Mouse (Mus musculus): Measurements from ENCODE around the gene Ifit3b. TPM values are rescaled to one million over a fixed set of nuclear protein-coding genes. Genes with fewer than 3 reads are reported as not detected.
"Not testable (repeated sequence)": the region's sequence is repeated elsewhere in the genome, so short reads cannot be mapped to it uniquely, and the experiment has no call there.

Ifit3b gene
- polyA plus RNA-seq (2016; fragmentation: Nextera tagmentation; extraction: Ambion mirVana) = 0.23 TPM in 1 of 2 replicates, not detected in the other

- H3K27me3 ChIP-seq (ENCODE audit: low read depth, poor library complexity, severe bottlenecking); H3K36me3 ChIP-seq; DNase-seq (ENCODE audit: low spot score); H3K9me3 ChIP-seq (replicated peaks); H3K27ac ChIP-seq; H3K4me3 ChIP-seq; H3K4me1 ChIP-seq: not testable (repeated sequence)
- WGBS = 66% methylated on average over 4 of the region's 4 CpGs
Measured at GRCm38 (mm10) chr19:34607237-34608051, at the start of gene Ifit3b. Ifit3b (plus strand) TSS chr19:34607970.

- no peaks in the 10 kb centered on the region for H3K36me3 ChIP-seq
- peaks cover 9% of the 10 kb centered on the region for H3K4me1 ChIP-seq
Measured at GRCm38 (mm10) chr19:34562556-34562955, 45.2 kb upstream of the Ifit3b start.

GRCm38 (mm10) chr19:34566178-34566784, 41.5 kb upstream of the Ifit3b start:
- WGBS = 95% methylated on average over 1 of the region's 1 CpGs
- H3K9me3 ChIP-seq (replicated peaks) = no peaks in the 10 kb centered on the region
- no peak overlapping the region for H3K27ac ChIP-seq
- H3K4me3 ChIP-seq = no peak overlapping the region
- no peak for DNase-seq (ENCODE audit: low spot score)
- H3K36me3 ChIP-seq = no peaks in the 10 kb centered on the region
- H3K4me1 ChIP-seq = peaks cover 19% of the 10 kb centered on the region
- H3K27me3 ChIP-seq (ENCODE audit: low read depth, poor library complexity, severe bottlenecking) = no peaks in the 10 kb centered on the region

More at GRCm38 (mm10) chr19:34562556-34562955, 45.2 kb upstream of the Ifit3b start:
- Histone ChIP-seq H3K4me3 (no peak overlapping the region), H3K27me3 (ENCODE audit: low read depth, poor library complexity, severe bottlenecking) (no peaks in the 10 kb centered on the region), H3K27ac (no peak overlapping the region), H3K9me3 (replicated peaks) (no peaks in the 10 kb centered on the region)
- DNase-seq (ENCODE audit: low spot score) = no peak

GRCm38 (mm10) chr19:34568988-34569895, 38.5 kb upstream of the Ifit3b start:
- H3K9me3 ChIP-seq (replicated peaks) = no peaks in the 10 kb centered on the region
- no peaks in the 10 kb centered on the region for H3K36me3 ChIP-seq
- no peak overlapping the region for H3K27ac ChIP-seq
- DNase-seq (ENCODE audit: low spot score) = no peak
- H3K27me3 ChIP-seq (ENCODE audit: low read depth, poor library complexity, severe bottlenecking) = no peaks in the 10 kb centered on the region
- H3K4me3 ChIP-seq = no peak overlapping the region
- peaks cover 19% of the 10 kb centered on the region for H3K4me1 ChIP-seq
- 67% methylated on average over 7 of the region's 7 CpGs for WGBS

- H3K27ac ChIP-seq = no peak overlapping the region
- no peaks in the 10 kb centered on the region for H3K27me3 ChIP-seq (ENCODE audit: low read depth, poor library complexity, severe bottlenecking)
- 81% methylated on average over 4 of the region's 4 CpGs for WGBS
- no peaks in the 10 kb centered on the region for H3K36me3 ChIP-seq
- DNase-seq (ENCODE audit: low spot score) = no peak
- peaks cover 19% of the 10 kb centered on the region for H3K4me1 ChIP-seq
- H3K9me3 ChIP-seq (replicated peaks) = no peaks in the 10 kb centered on the region
- H3K4me3 ChIP-seq = no peak overlapping the region
Measured at GRCm38 (mm10) chr19:34569896-34570476, 37.8 kb upstream of the Ifit3b start.

GRCm38 (mm10) chr19:34571080-34571479, 36.7 kb upstream of the Ifit3b start:
- Histone ChIP-seq H3K27me3 (ENCODE audit: low read depth, poor library complexity, severe bottlenecking) (no peaks in the 10 kb centered on the region), H3K36me3 (no peaks in the 10 kb centered on the region), H3K9me3 (replicated peaks) (no peaks in the 10 kb centered on the region), H3K4me1 (peaks cover 19% of the 10 kb centered on the region), H3K27ac (no peak overlapping the region), H3K4me3 (no peak overlapping the region)
- WGBS = 87% methylated on average over 1 of the region's 1 CpGs
- no peak for DNase-seq (ENCODE audit: low spot score)

GRCm38 (mm10) chr19:34573650-34574049, 34.1 kb upstream of the Ifit3b start:
- H3K4me3 ChIP-seq = no peak overlapping the region
- no peaks in the 10 kb centered on the region for H3K9me3 ChIP-seq (replicated peaks)
- H3K27ac ChIP-seq = no peak overlapping the region
- no peak for DNase-seq (ENCODE audit: low spot score)
- 90% methylated on average over 5 of the region's 5 CpGs for WGBS
- H3K4me1 ChIP-seq = peaks cover 19% of the 10 kb centered on the region
- H3K27me3 ChIP-seq (ENCODE audit: low read depth, poor library complexity, severe bottlenecking) = no peaks in the 10 kb centered on the region
- H3K36me3 ChIP-seq = no peaks in the 10 kb centered on the region

GRCm38 (mm10) chr19:34577121-34577520, 30.6 kb upstream of the Ifit3b start:
- no peaks in the 10 kb centered on the region for H3K4me1 ChIP-seq
- no peak overlapping the region for H3K4me3 ChIP-seq
- DNase-seq (ENCODE audit: low spot score) = no peak
- no peaks in the 10 kb centered on the region for H3K36me3 ChIP-seq
- WGBS = 97% methylated on average over 1 of the region's 1 CpGs
- H3K9me3 ChIP-seq (replicated peaks) = no peaks in the 10 kb centered on the region
- H3K27me3 ChIP-seq (ENCODE audit: low read depth, poor library complexity, severe bottlenecking) = no peaks in the 10 kb centered on the region
- no peak overlapping the region for H3K27ac ChIP-seq

GRCm38 (mm10) chr19:34582696-34583095, 25.1 kb upstream of the Ifit3b start:
- not testable (repeated sequence) for H3K4me3 ChIP-seq; H3K27me3 ChIP-seq (ENCODE audit: low read depth, poor library complexity, severe bottlenecking); DNase-seq (ENCODE audit: low spot score); H3K36me3 ChIP-seq; H3K4me1 ChIP-seq; H3K27ac ChIP-seq; H3K9me3 ChIP-seq (replicated peaks)
- 93% methylated on average over 2 of the region's 2 CpGs for WGBS

- H3K27me3 ChIP-seq (ENCODE audit: low read depth, poor library complexity, severe bottlenecking); DNase-seq (ENCODE audit: low spot score); H3K4me1 ChIP-seq; H3K4me3 ChIP-seq; H3K36me3 ChIP-seq; H3K27ac ChIP-seq; H3K9me3 ChIP-seq (replicated peaks): not testable (repeated sequence)
- 72% methylated on average over 2 of the region's 2 CpGs for WGBS
Measured at GRCm38 (mm10) chr19:34583126-34583766, 24.5 kb upstream of the Ifit3b start, which contains the start of gene Ifit3. Ifit3 (plus strand) TSS chr19:34583531.

- not testable (repeated sequence) for H3K4me1 ChIP-seq; H3K4me3 ChIP-seq; H3K27ac ChIP-seq; H3K36me3 ChIP-seq; H3K27me3 ChIP-seq (ENCODE audit: low read depth, poor library complexity, severe bottlenecking); DNase-seq (ENCODE audit: low spot score); H3K9me3 ChIP-seq (replicated peaks)
- 75% methylated on average over 5 of the region's 5 CpGs for WGBS
Measured at GRCm38 (mm10) chr19:34585740-34586458, 21.9 kb upstream of the Ifit3b start.
